Mouse (Mus musculus): Measurements from ENCODE around the gene Tff1.

GRCm38 (mm10) chr17:31176321-31176720 is 11.2 kb upstream of the Tff1 start:
- TF ChIP-seq POLR2A (IDR thresholded peaks at IDR 0.05; ENCODE audit: low read depth, low read length) (no peak), CTCF (conservative IDR thresholded peaks at IDR 0.05; ENCODE audit: insufficient read depth, insufficient read length, low read depth, low read length) (no peak)
